Mouse (Mus musculus) heart, adult 2 months (tissue): ENCODE results near the gene Sptssa. TPM values are rescaled to one million over a fixed set of nuclear protein-coding genes. Genes with fewer than 3 reads are reported as not detected.

Experiments used
- DNase-seq, 2 experiments: peaks; one replicate each; pipeline ENCODE4 v3.0.0; 2021
- H3K27ac ChIP-seq: fragments of 200-600 bp; 2 replicates; pipeline ENCODE4 v1.8.1; 2022
- H3K27me3 ChIP-seq: fragments of 200-500 bp; 2 replicates; pipeline ENCODE4 v1.6.1; 2012; ENCODE audit warnings: mild to moderate bottlenecking, low read length, inconsistent platforms, mixed read lengths; ENCODE audit not compliant: control insufficient read depth, insufficient read depth
- H3K36me3 ChIP-seq: fragments of 200-500 bp; 2 replicates; pipeline ENCODE4 v1.6.1; 2012; ENCODE audit warnings: low read length, inconsistent platforms; ENCODE audit not compliant: control insufficient read depth, insufficient read depth
- H3K4me1 ChIP-seq: fragments of 200-500 bp; 2 replicates; pipeline ENCODE4 v1.6.1; 2011; ENCODE audit warnings: low read length; ENCODE audit not compliant: control insufficient read depth, insufficient read depth
- H3K4me3 ChIP-seq: fragments of 200-600 bp; 2 replicates; pipeline ENCODE4 v1.8.1; 2022
- H3K79me2 ChIP-seq: fragments of 200-500 bp; replicated peaks from 2 replicates; pipeline ENCODE4 v1.6.1; 2012; ENCODE audit warnings: mild to moderate bottlenecking, inconsistent platforms, low read length, moderate library complexity, mixed read lengths; ENCODE audit not compliant: control insufficient read depth, insufficient read depth
- H3K9ac ChIP-seq: fragments of 200-500 bp; 2 replicates; pipeline ENCODE4 v1.6.1; 2012; ENCODE audit warnings: low read depth, mild to moderate bottlenecking, control low read depth, inconsistent platforms, low read length, mixed read lengths
- CTCF ChIP-seq: fragments of 200-600 bp; IDR thresholded peaks from 2 replicates; pipeline ENCODE4 v1.8.1; 2022; ENCODE audit warnings: antibody characterized with exemption, mild to moderate bottlenecking, moderate library complexity
- EP300 ChIP-seq: fragments of 200-500 bp; IDR thresholded peaks from 2 replicates; pipeline ENCODE4 v1.6.1; 2011; ENCODE audit warnings: low read depth, low read length, control low read depth; ENCODE audit not compliant: insufficient read depth
- POLR2A ChIP-seq: fragments of 200-500 bp; IDR thresholded peaks from 2 replicates; pipeline ENCODE4 v1.6.1; 2011; ENCODE audit warnings: mild to moderate bottlenecking, low read depth, low read length, control low read depth; ENCODE audit not compliant: insufficient read depth
- WGBS: fragments of 180-500 bp; shearing (Covaris S2); methylation state at CpG from one replicate; pipeline ENCODE4 v1.1.7; 2018; 5-methylcytosine and 5-hydroxymethylcytosine counted together
- intact Hi-C: fragments of 180-260 bp; cut with DNase I; formaldehyde crosslinking; loops from one replicate; pipeline ENCODE4 v1.15.1; 2025
- polyA plus RNA-seq: library from polyadenylated mRNA; depleted of rRNA; stranded (reverse); fragments of >200 nt; gene quantifications from 2 replicates; pipeline ENCODE4 v1.2.3, GENCODE M21; 2012
- total RNA-seq, 2 experiments: library from RNA; stranded (reverse); gene quantifications; 2 replicates each; pipeline ENCODE4 v1.2.3; 2021

Sptssa gene
- total and polyA plus RNA-seq, 3 experiments = 28.4 to 37.6 (median 33.3) TPM

DNA sequence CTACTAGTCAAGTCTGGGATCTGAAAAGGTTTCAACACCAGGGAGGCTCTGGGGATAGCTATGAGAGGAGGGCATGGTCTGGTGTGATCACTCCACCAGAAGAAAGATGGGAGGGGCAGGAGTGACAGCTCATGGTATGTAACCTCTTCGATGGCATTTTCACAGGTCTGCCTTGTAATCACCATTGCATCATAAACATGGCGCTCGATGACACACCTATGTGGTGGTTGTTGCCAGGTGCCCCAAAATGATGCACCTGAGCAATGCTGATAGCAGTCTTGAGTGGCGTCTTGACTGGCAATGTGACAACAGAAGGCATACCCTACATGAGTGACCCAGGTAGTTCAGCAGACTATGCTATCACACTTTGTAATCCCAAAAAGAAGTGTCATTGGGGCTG lies 15.0 kb downstream of the Sptssa start:
- TF ChIP-seq POLR2A (no peak), EP300 (no peak)
- WGBS = 96% methylated on average over 4 of the region's 4 CpGs
- no peak for DNase-seq

DNA sequence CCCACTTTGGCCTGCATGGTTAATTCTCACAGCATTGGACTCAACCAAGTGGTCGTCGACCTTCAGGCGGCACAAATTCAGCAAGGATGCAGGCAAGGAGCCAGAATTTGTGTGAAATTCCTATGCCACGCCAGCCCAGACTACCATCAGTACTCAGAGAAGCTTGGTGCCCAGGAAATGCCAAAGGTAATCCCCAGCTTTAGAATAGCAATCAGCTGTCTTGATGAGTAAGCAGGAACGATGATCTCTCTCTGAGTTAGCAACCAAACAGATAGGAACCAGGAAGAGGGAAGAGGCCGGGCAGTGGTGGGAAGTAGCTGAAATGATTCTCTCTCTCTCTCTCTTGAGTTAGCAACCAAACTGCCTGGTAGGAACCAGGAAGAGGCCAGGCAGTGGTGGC lies 16.1 kb downstream of the Sptssa start:
- 56% methylated on average over 6 of the region's 6 CpGs for WGBS
- H3K36me3 ChIP-seq = no peaks in the 10 kb centered on the region
- H3K9ac ChIP-seq = no peak overlapping the region
- H3K27me3 ChIP-seq = no peaks in the 10 kb centered on the region
- no peaks in the 10 kb centered on the region for H3K4me1 ChIP-seq
- intact Hi-C loops = no loop called here
- no peak overlapping the region for H3K4me3 ChIP-seq
- no peak overlapping the region for H3K27ac ChIP-seq
- DNase-seq = no peak
- no peak for TF ChIP-seq EP300
- TF ChIP-seq POLR2A = no peak
- no peak for TF ChIP-seq CTCF
- no peaks in the 10 kb centered on the region for H3K79me2 ChIP-seq

More for the DNA sequence above, 15.0 kb downstream of the Sptssa start:
- no peaks in the 10 kb centered on the region for H3K4me1 ChIP-seq
- no peaks in the 10 kb centered on the region; the same call in 1 of the 2 replicates for H3K36me3 ChIP-seq
- no peak overlapping the region for H3K27ac ChIP-seq
- intact Hi-C loops = no loop called here
- H3K4me3 ChIP-seq = no peak overlapping the region
- no peak overlapping the region for H3K9ac ChIP-seq
- no peaks in the 10 kb centered on the region for H3K27me3 ChIP-seq
- H3K79me2 ChIP-seq = no peaks in the 10 kb centered on the region

GRCm38 (mm10) chr12:54637033-54637432 lies 19.3 kb downstream of the Sptssa start:
- 48% methylated on average over 1 of the region's 1 CpGs for WGBS
- DNase-seq = no peak
- H3K79me2 ChIP-seq = no peaks in the 10 kb centered on the region
- no peaks in the 10 kb centered on the region for H3K27me3 ChIP-seq
- H3K27ac ChIP-seq = no peak overlapping the region
- H3K4me1 ChIP-seq = no peaks in the 10 kb centered on the region
- H3K36me3 ChIP-seq = no peaks in the 10 kb centered on the region
- H3K4me3 ChIP-seq = no peak overlapping the region
- intact Hi-C loops = no loop called here
- no peak overlapping the region for H3K9ac ChIP-seq
- no peak for TF ChIP-seq POLR2A
- TF ChIP-seq CTCF = no peak
- no peak for TF ChIP-seq EP300

GRCm38 (mm10) chr12:54632141-54632540 lies 24.2 kb downstream of the Sptssa start:
- no peak for DNase-seq
- 82% methylated on average over 2 of the region's 2 CpGs for WGBS

DNA sequence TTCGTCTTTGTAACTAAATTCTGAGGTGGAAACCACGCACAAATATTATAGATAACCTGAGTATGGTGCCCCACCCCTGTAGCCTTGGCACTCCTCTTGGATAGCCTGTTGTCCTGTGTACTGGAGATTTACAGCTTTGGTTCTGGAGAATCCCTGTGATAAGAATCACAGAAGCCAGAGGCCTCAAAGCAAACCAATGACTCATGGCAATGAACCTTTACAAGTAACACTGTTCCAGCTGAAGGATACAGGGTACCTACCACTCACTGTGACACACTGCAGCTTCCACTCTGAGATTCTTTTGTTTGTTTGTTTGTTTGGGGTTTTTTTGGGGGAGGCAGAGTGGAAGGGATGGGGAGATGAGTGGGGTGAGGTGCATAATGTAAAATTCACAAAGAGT lies 34.4 kb downstream of the Sptssa start:
- Histone ChIP-seq H3K79me2 (no peaks in the 10 kb centered on the region), H3K4me1 (no peaks in the 10 kb centered on the region), H3K27me3 (no peaks in the 10 kb centered on the region), H3K27ac (no peak overlapping the region), H3K9ac (no peak overlapping the region), H3K36me3 (no peaks in the 10 kb centered on the region), H3K4me3 (no peak overlapping the region)
- TF ChIP-seq POLR2A (no peak), CTCF (no peak), EP300 (no peak)
- intact Hi-C loops = no loop called here
- no peak for DNase-seq
- 84% methylated on average over 2 of the region's 2 CpGs for WGBS

More at GRCm38 (mm10) chr12:54632141-54632540, 24.2 kb downstream of the Sptssa start:
- no peak for TF ChIP-seq EP300
- TF ChIP-seq CTCF = no peak
- no peak for TF ChIP-seq POLR2A
- Histone ChIP-seq H3K9ac (no peak overlapping the region), H3K79me2 (no peaks in the 10 kb centered on the region), H3K4me1 (no peaks in the 10 kb centered on the region), H3K36me3 (no peaks in the 10 kb centered on the region), H3K27ac (no peak overlapping the region), H3K4me3 (no peak overlapping the region), H3K27me3 (no peaks in the 10 kb centered on the region)
- intact Hi-C loops = no loop called here

- Histone ChIP-seq H3K9ac (no peak overlapping the region), H3K36me3 (no peaks in the 10 kb centered on the region), H3K4me3 (no peak overlapping the region), H3K79me2 (no peaks in the 10 kb centered on the region), H3K27me3 (no peaks in the 10 kb centered on the region), H3K4me1 (no peaks in the 10 kb centered on the region), H3K27ac (no peak overlapping the region)
- DNase-seq = no peak
- WGBS = 89% methylated on average over 13 of the region's 13 CpGs
- no peak for TF ChIP-seq POLR2A
- no peak for TF ChIP-seq CTCF
- no peak for TF ChIP-seq EP300
- intact Hi-C loops = no loop called here
Observed at GRCm38 (mm10) chr12:54620042-54620705, 36.2 kb downstream of the Sptssa start.
